ENCODE assay signal across 9 mouse cellular contexts in genomic region chr11:32340476-32341473, GRCm38 (mm10). TPM values are rescaled to one million over a fixed set of nuclear protein-coding genes. Genes with fewer than 3 reads are reported as not detected.
A peak's percentile ranks its signal among the peaks of the same experiment; 100 is the strongest.
DNase-seq lines count a peak whose midpoint lies in the region; ATAC-seq and TF ChIP-seq lines count a peak whose summit lies in the region.
"Had no signal": no experiment of that assay in that cellular context is flagged by ENCODE, and none has a peak within 500 bp of the region (broad histone marks: within the 10 kb centered on the region; RNA-seq: fewer than 3 reads in every experiment).

No protein-coding gene starts in this region.

- peak; percentile 62 for DNase-seq in gastrocnemius, postnatal 10 days
- no peak for DNase-seq in gastrocnemius, adult 8-10 months (ENCODE audit: low spot score in 2 of 2)
- peak; percentile 21 for DNase-seq in CD4-positive helper T cell, adult 2 months (ENCODE audit: low read depth, low spot score)
- peak; percentile 38 for DNase-seq in c-Kit-negative CD71-positive TER-119-positive erythroid progenitor cells, embryonic 14.5 days (ENCODE audit: low read depth, low spot score)
- DNase-seq in kidney, postnatal 36 days: peak; percentile 27 to 73
- DNase-seq in layer of hippocampus, adult 9-10 months (ENCODE audit: low spot score): no peak

- H3K27me3 ChIP-seq in heart, embryonic 13.5 days (replicated peaks): no peaks in the 10 kb centered on the region; the same call in 1 of the 2 replicates
- no peaks in the 10 kb centered on the region for H3K27me3 ChIP-seq in myocyte (ENCODE audit: control insufficient read depth, insufficient read depth, insufficient read length)

- no peak for ATAC-seq in heart, embryonic 13.5 days (ENCODE audit: extremely low read depth, insufficient number of reproducible peaks, low FRiP score, low TSS enrichment)

- no peak overlapping the region for H3K9ac ChIP-seq in heart, embryonic 13.5 days

- WGBS in heart, embryonic 13.5 days: 27% methylated on average over 17 of the region's 17 CpGs

- no peaks in the 10 kb centered on the region for H3K79me2 ChIP-seq in myocyte (ENCODE audit: control insufficient read depth, insufficient read depth)

- no peak overlapping the region for H3K4me3 ChIP-seq in heart, embryonic 13.5 days
- H3K4me3 ChIP-seq in myocyte: no peak overlapping the region
- H3K4me3 ChIP-seq: megakaryocyte, embryonic 14.5 days had no signal

- H3K4me2 ChIP-seq in heart, embryonic 13.5 days: peak overlapping the region; percentile 16
- peak overlapping the region; percentile 60 for H3K4me2 ChIP-seq in myocyte (ENCODE audit: low read depth)

- H3K36me3 ChIP-seq in heart, embryonic 13.5 days: no peaks in the 10 kb centered on the region
- no peaks in the 10 kb centered on the region for H3K36me3 ChIP-seq in myocyte (ENCODE audit: control insufficient read depth, insufficient read depth)

- no peak overlapping the region for H3ac ChIP-seq in myocyte (ENCODE audit: control insufficient read depth, insufficient read length)

- peaks cover 7% of the 10 kb centered on the region for H3K9me3 ChIP-seq in heart, embryonic 13.5 days

- peak overlapping the region; percentile 43; the same call in 1 of the 2 replicates for H3K27ac ChIP-seq in heart, embryonic 13.5 days (replicated peaks)

- no peak for TF ChIP-seq POLR2A in myocyte (IDR thresholded peaks at IDR 0.05; ENCODE audit: insufficient read length, low read depth)

- peaks cover 29% of the 10 kb centered on the region for H3K4me1 ChIP-seq in heart, embryonic 13.5 days

TF ChIP-seq in myocyte, 11 proteins besides CTCF, POLR2A, EP300 and RAD21:
- TF ChIP-seq E2F4 (IDR thresholded peaks at IDR 0.05; ENCODE audit: insufficient read depth) (no peak), MYOD1 (IDR thresholded peaks at IDR 0.05; ENCODE audit: control insufficient read depth in 1 of 3, insufficient read length in 2 of 3, low read depth in 2 of 3) (no peak), MYOG (IDR thresholded peaks at IDR 0.05; ENCODE audit: control insufficient read depth in 1 of 3, insufficient read depth in 1 of 3, insufficient read length in 2 of 3, low read depth in 2 of 3) (no peak), TCF12 (IDR thresholded peaks at IDR 0.05; ENCODE audit: insufficient read depth, poor library complexity, severe bottlenecking) (no peak), POLR2AphosphoS2 (IDR thresholded peaks at IDR 0.05; ENCODE audit: insufficient read length, low read depth) (no peak), USF1 (IDR thresholded peaks at IDR 0.05; ENCODE audit: low read depth) (no peak), MAX (IDR thresholded peaks at IDR 0.05; ENCODE audit: low read depth) (no peak), CEBPB (IDR thresholded peaks at IDR 0.05; ENCODE audit: insufficient read depth, poor library complexity, severe bottlenecking) (no peak), SRF (IDR thresholded peaks at IDR 0.05; ENCODE audit: control insufficient read depth, insufficient read length, low read depth) (no peak), REST (IDR thresholded peaks at IDR 0.05; ENCODE audit: insufficient read depth, insufficient read length) (no peak), TCF3 (IDR thresholded peaks at IDR 0.05; ENCODE audit: insufficient read length, low read depth) (no peak)

RNA-seq across cellular contexts. Expression of gene Sh3pxd2b, which starts 6.8 kb away (rescaled TPM):
- total RNA-seq in gastrocnemius, postnatal 10 days (2021): 10 to 100 TPM; 25.1 to 32.5 TPM
- 1 to 10 TPM; 1.7 to 2.8 (median 2.3) TPM for total RNA-seq in gastrocnemius, adult 8-10 months (2022)
- 11.5 and 12.1 TPM in 2 replicates for polyA plus RNA-seq in heart, embryonic 13.5 days (2015; fragmentation: Nextera tagmentation; extraction: Ambion mirVana)
- polyA plus RNA-seq in myocyte (2012; fragmentation: generic; extraction: Trizol): 22.3 TPM

RNA-seq across cellular contexts. Expression of gene Hbq1a, which starts 40.9 kb away (rescaled TPM):
- not detected for total RNA-seq in gastrocnemius, postnatal 10 days (2021)
- not detected for total RNA-seq in gastrocnemius, adult 8-10 months (2022)
- 4.6 and 8.0 TPM in 2 replicates for polyA plus RNA-seq in heart, embryonic 13.5 days (2015; fragmentation: Nextera tagmentation; extraction: Ambion mirVana)
- polyA plus RNA-seq in myocyte (2012; fragmentation: generic; extraction: Trizol): 0.24 TPM

RNA-seq across cellular contexts. Expression of gene Hba-a2, which starts 44.5 kb away (rescaled TPM):
- 1,000 to 10,000 TPM in 1 of 2 experiments, 100 to 1,000 TPM in 1; 662 to 1,092 TPM for total RNA-seq in gastrocnemius, postnatal 10 days (2021)
- total RNA-seq in gastrocnemius, adult 8-10 months (2022): 100 to 1,000 TPM in 3 of 4 experiments, 10 to 100 TPM in 1; 93.3 to 179 (median 137) TPM
- 42,363 and 67,294 TPM in 2 replicates for polyA plus RNA-seq in heart, embryonic 13.5 days (2015; fragmentation: Nextera tagmentation; extraction: Ambion mirVana)
- not detected for polyA plus RNA-seq in myocyte (2012; fragmentation: generic; extraction: Trizol)

RNA-seq across cellular contexts. Expression of gene Hbq1b, which starts 54.0 kb away (rescaled TPM):
- total RNA-seq in gastrocnemius, postnatal 10 days (2021): under 1 TPM in 1 of 2 experiments, not detected in 1; 0.79 TPM
- total RNA-seq in gastrocnemius, adult 8-10 months (2022): not detected
- polyA plus RNA-seq in heart, embryonic 13.5 days (2015; fragmentation: Nextera tagmentation; extraction: Ambion mirVana): 9.6 and 10.0 TPM in 2 replicates
- polyA plus RNA-seq in myocyte (2012; fragmentation: generic; extraction: Trizol): 0.16 TPM

RNA-seq across cellular contexts. Expression of gene Hba-a1, which starts 57.5 kb away (rescaled TPM):
- 1,000 to 10,000 TPM in 1 of 2 experiments, 100 to 1,000 TPM in 1; 968 to 1,389 TPM for total RNA-seq in gastrocnemius, postnatal 10 days (2021)
- total RNA-seq in gastrocnemius, adult 8-10 months (2022): 100 to 1,000 TPM; 119 to 302 (median 188) TPM
- 17,648 and 28,254 TPM in 2 replicates for polyA plus RNA-seq in heart, embryonic 13.5 days (2015; fragmentation: Nextera tagmentation; extraction: Ambion mirVana)
- polyA plus RNA-seq in myocyte (2012; fragmentation: generic; extraction: Trizol): 12.3 TPM

Comparison
In these comparisons a context has a peak if more than half of its experiments do, and no peak if none do; other contexts are left out.
1. DNase-seq: peak in gastrocnemius, postnatal 10 days (single experiment), CD4-positive helper T cell, adult 2 months (single experiment), c-Kit-negative CD71-positive TER-119-positive erythroid progenitor cells, embryonic 14.5 days (single experiment) and kidney, postnatal 36 days (2 of 2); none in gastrocnemius, adult 8-10 months (0 of 2) and layer of hippocampus, adult 9-10 months (single experiment).
2. RNA of gene Sh3pxd2b, which starts 6.8 kb away (total RNA-seq): 25.1 to 32.5 TPM in gastrocnemius, postnatal 10 days; 1.7 to 2.8 TPM in gastrocnemius, adult 8-10 months; every median in the first group is over 4 times any median in the second.